Mouse (Mus musculus) CH12.LX (cell line): ENCODE results near the gene Grap. TPM values are rescaled to one million over a fixed set of nuclear protein-coding genes. Genes with fewer than 3 reads are reported as not detected.
A peak's percentile ranks its signal among the peaks of the same experiment; 100 is the strongest.

ENCODE experiments used
- DNase-seq: peaks from one replicate; pipeline ENCODE4 v3.0.0-alpha.2; 2013; ENCODE audit errors: extremely low read depth
- H3K27ac ChIP-seq: 2 replicates; pipeline ENCODE4 v1.5.1; 2012; ENCODE audit warnings: low read depth, mild to moderate bottlenecking, control low read depth, moderate library complexity; ENCODE audit not compliant: insufficient read depth
- H3K27me3 ChIP-seq: replicated peaks from 2 replicates; pipeline ENCODE3; 2012; ENCODE audit warnings: inconsistent platforms
- H3K36me3 ChIP-seq, 2 experiments: replicated peaks in 1 of 2; 2 replicates each; pipeline versions ENCODE3 to v1.6.1; 2012; ENCODE audit warnings: inconsistent platforms in 1 of 2, low read length in 1 of 2, mild to moderate bottlenecking in 1 of 2, mixed read lengths in 1 of 2, moderate library complexity in 1 of 2; ENCODE audit not compliant: control insufficient read depth in 1 of 2, insufficient read depth in 1 of 2
- H3K4me1 ChIP-seq, 2 experiments: 2 replicates each; pipeline ENCODE4 v1.6.1; 2012; ENCODE audit warnings: inconsistent platforms in 1 of 2, moderate library complexity in 1 of 2; ENCODE audit not compliant: insufficient read depth in 2 of 2, control insufficient read depth in 1 of 2
- H3K4me2 ChIP-seq: 2 replicates; pipeline ENCODE4 v1.6.1; 2012; ENCODE audit warnings: low read depth, mild to moderate bottlenecking, control low read depth; ENCODE audit not compliant: poor library complexity, insufficient read depth, severe bottlenecking
- H3K4me3 ChIP-seq, 3 experiments: fragments of 150-350 bp in 1 of 3; sonication (generic) in 1 of 3; replicated peaks in 1 of 3; 2 replicates each; pipeline versions ENCODE3 to v1.5.1; 2011 to 2012; ENCODE audit warnings: low read depth in 2 of 3, low read length in 2 of 3, mild to moderate bottlenecking in 2 of 3, moderate library complexity in 2 of 3, control low read depth in 1 of 3, improper control_type of control experiment in 1 of 3, inconsistent platforms in 1 of 3, mixed read lengths in 1 of 3; ENCODE audit not compliant: poor library complexity in 1 of 3
- H3K79me2 ChIP-seq: replicated peaks from 2 replicates; pipeline ENCODE4 v1.6.1; 2012; ENCODE audit warnings: mild to moderate bottlenecking, moderate library complexity; ENCODE audit not compliant: control insufficient read depth, poor library complexity, insufficient read depth, severe bottlenecking; ENCODE audit errors: extremely low read depth
- H3K9ac ChIP-seq: 2 replicates; pipeline ENCODE4 v1.6.1; 2012; ENCODE audit warnings: low read depth, mild to moderate bottlenecking, control low read depth, moderate library complexity; ENCODE audit not compliant: insufficient read depth
- H3K9me3 ChIP-seq: replicated peaks from 2 replicates; pipeline ENCODE3; 2012; ENCODE audit warnings: low read length, inconsistent platforms, mixed read lengths
- CHD2 ChIP-seq: IDR thresholded peaks from 2 replicates; pipeline ENCODE4 v1.6.1; 2011; ENCODE audit warnings: low read length, improper control_type of control experiment
- EP300 ChIP-seq: IDR thresholded peaks from 2 replicates; pipeline ENCODE4 v1.6.1; 2011; ENCODE audit warnings: low read length, improper control_type of control experiment
- ETS1 ChIP-seq: conservative IDR thresholded peaks from 2 replicates; pipeline ENCODE4 v1.6.1; 2012; ENCODE audit warnings: low read depth, mild to moderate bottlenecking, inconsistent platforms, low read length, improper control_type of control experiment, moderate library complexity
- GABPA ChIP-seq: IDR thresholded peaks from 2 replicates; pipeline ENCODE4 v1.6.1; 2012; ENCODE audit warnings: low read depth, low read length, improper control_type of control experiment, inconsistent platforms; ENCODE audit not compliant: insufficient replicate concordance
- HCFC1 ChIP-seq: IDR thresholded peaks from 2 replicates; pipeline ENCODE4 v1.6.1; 2012; ENCODE audit warnings: low read depth, mild to moderate bottlenecking, inconsistent platforms, low read length, improper control_type of control experiment
- IRF4 ChIP-seq: IDR thresholded peaks from 2 replicates; pipeline ENCODE4 v1.6.1; 2014; ENCODE audit warnings: low read depth, mild to moderate bottlenecking, inconsistent platforms, low read length, improper control_type of control experiment
- JUN ChIP-seq: IDR thresholded peaks from 2 replicates; pipeline ENCODE4 v1.6.1; 2011; ENCODE audit warnings: low read depth, mild to moderate bottlenecking, low read length, improper control_type of control experiment, moderate library complexity; ENCODE audit not compliant: insufficient read depth
- MAX ChIP-seq: IDR thresholded peaks from 2 replicates; pipeline ENCODE4 v1.6.1; 2011; ENCODE audit warnings: low read length, improper control_type of control experiment
- MAZ ChIP-seq: IDR thresholded peaks from 2 replicates; pipeline ENCODE4 v1.6.1; 2012; ENCODE audit warnings: low read depth, mild to moderate bottlenecking, inconsistent platforms, low read length, improper control_type of control experiment, moderate library complexity
- MEF2A ChIP-seq: IDR thresholded peaks from 2 replicates; pipeline ENCODE4 v1.6.1; 2014; ENCODE audit warnings: low read depth, mild to moderate bottlenecking, inconsistent platforms, low read length, improper control_type of control experiment, borderline replicate concordance
- MXI1 ChIP-seq: IDR thresholded peaks from 2 replicates; pipeline ENCODE4 v1.6.1; 2011; ENCODE audit warnings: mild to moderate bottlenecking, low read depth, low read length, improper control_type of control experiment
- MYC ChIP-seq: IDR thresholded peaks from 2 replicates; pipeline ENCODE4 v1.6.1; 2011; ENCODE audit warnings: low read depth, mild to moderate bottlenecking, improper control_type of control experiment, low read length
- NELFE ChIP-seq: IDR thresholded peaks from 2 replicates; pipeline ENCODE4 v1.6.1; 2011; ENCODE audit warnings: low read depth, low read length, improper control_type of control experiment
- NRF1 ChIP-seq: IDR thresholded peaks from 2 replicates; pipeline ENCODE4 v1.6.1; 2014; ENCODE audit warnings: low read depth, mild to moderate bottlenecking, inconsistent platforms, low read length, improper control_type of control experiment, moderate library complexity
- SIN3A ChIP-seq: IDR thresholded peaks from 2 replicates; pipeline ENCODE4 v1.6.1; 2012; ENCODE audit warnings: low read length, improper control_type of control experiment, inconsistent platforms
- TCF12 ChIP-seq: IDR thresholded peaks from 2 replicates; pipeline ENCODE4 v1.6.1; 2014; ENCODE audit warnings: low read depth, mild to moderate bottlenecking, inconsistent platforms, low read length, improper control_type of control experiment
- UBTF ChIP-seq: IDR thresholded peaks from 2 replicates; pipeline ENCODE4 v1.6.1; 2012; ENCODE audit warnings: low read depth, mild to moderate bottlenecking, inconsistent platforms, low read length, improper control_type of control experiment, moderate library complexity
- USF1 ChIP-seq: IDR thresholded peaks from 2 replicates; pipeline ENCODE4 v1.6.1; 2014; ENCODE audit warnings: low read depth, mild to moderate bottlenecking, inconsistent platforms, low read length, improper control_type of control experiment
- USF2 ChIP-seq: conservative IDR thresholded peaks from 2 replicates; pipeline ENCODE4 v1.6.1; 2011; ENCODE audit warnings: low read depth, low read length, improper control_type of control experiment
- ZC3H11A ChIP-seq: IDR thresholded peaks from 2 replicates; pipeline ENCODE4 v1.6.1; 2012; ENCODE audit warnings: low read depth, mild to moderate bottlenecking, inconsistent platforms, low read length, improper control_type of control experiment
- dilution Hi-C: fragments of 300-500 bp; cut with MboI; formaldehyde crosslinking; loops from 2 replicates; pipeline ENCODE4 v1.14.3; 2020; ENCODE audit warnings: low sequenced_read_pairs; ENCODE audit not compliant: extremely low pct_unique_long_range_greater_than_20kb, extremely low pct_ligation_motif_present
- in situ Hi-C: fragments of 300-500 bp; cut with MboI; formaldehyde crosslinking; loops from 3 replicates; pipeline ENCODE4 v1.14.3; 2019; ENCODE audit warnings: low sequenced_read_pairs, low pct_ligation_motif_present, low pct_unique_long_range_greater_than_20kb, mixed read lengths
- polyA plus RNA-seq: library from polyadenylated mRNA; unstranded; fragments of >175 nt; gene quantifications from 2 replicates; pipeline ENCODE4 v1.2.1, GENCODE M21; 2012; ENCODE audit warnings: low read depth; ENCODE audit not compliant: insufficient read length
- total RNA-seq, 2 experiments: library from RNA; depleted of rRNA; stranded (reverse); fragments of 300-350 nt in 1 of 2; fragments of >200 nt in 1 of 2; gene quantifications; 2 replicates each; pipeline ENCODE4 v1.2.3; 2012 to 2014

Grap gene
- total and polyA plus RNA-seq, 3 experiments, result 274 to 412 (median 280) TPM

DNA sequence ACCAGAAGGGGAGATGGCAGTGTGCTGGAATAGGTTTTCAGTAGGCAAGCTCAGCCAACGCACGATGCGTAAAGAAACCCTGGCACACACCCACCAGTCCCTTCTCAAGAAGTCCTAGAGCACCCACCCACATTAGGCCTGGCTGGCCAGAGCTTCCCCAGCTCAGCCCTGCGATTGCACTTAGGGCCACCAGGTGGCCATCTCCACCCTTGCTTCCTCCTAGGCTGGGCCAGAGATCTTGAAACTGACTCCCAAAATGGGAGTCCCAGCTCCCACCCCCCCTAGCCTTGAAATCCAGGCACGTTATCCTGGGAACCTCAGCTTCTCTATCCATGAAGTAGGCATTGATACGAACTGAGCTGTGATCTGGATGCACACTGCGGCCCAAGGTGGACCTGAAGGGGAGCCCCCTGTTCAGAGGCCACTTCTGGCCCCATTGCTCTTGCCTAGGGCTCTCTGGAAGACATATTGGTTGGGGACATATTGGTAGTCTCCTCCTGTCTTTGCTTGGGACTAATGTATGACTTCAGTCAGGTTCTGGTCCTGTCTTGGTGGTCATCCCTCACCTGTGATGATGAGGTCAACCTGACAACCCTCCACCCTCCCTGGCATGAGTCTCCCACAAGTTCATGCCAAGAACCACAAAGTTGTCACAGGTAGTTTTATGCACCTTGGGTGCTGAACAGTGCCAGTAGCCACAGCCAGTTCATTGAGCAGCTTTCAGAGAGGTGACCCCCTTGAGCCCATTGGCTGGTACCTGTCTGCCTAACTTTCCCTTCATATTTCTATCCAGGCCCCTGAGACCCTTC is 13.1 kb downstream of the Grap start (continued):
- TF ChIP-seq NRF1, result no peak
- peak; percentile 37; the same call in 1 of the 2 replicates for TF ChIP-seq MAZ
- TF ChIP-seq MEF2A, result 0 out of 2 replicates have a peak, but pooled peaks have one; percentile 16
- TF ChIP-seq MXI1, result 0 out of 2 replicates have a peak, but pooled peaks have one; percentile 20
- TF ChIP-seq ETS1, result no peak
- TF ChIP-seq GABPA, result no peak
- TF ChIP-seq MYC, result 0 out of 2 replicates have a peak, but pooled peaks have one; percentile 38
- TF ChIP-seq JUN, result no peak
- TF ChIP-seq ZC3H11A, result peak; percentile 23; the same call in 1 of the 2 replicates
- no peak for TF ChIP-seq UBTF
- TF ChIP-seq NELFE, result peak; percentile 57; the same call in 1 of the 2 replicates
- no peak for TF ChIP-seq USF2
- peak; percentile 33; the same call in 1 of the 2 replicates for TF ChIP-seq MAX
- TF ChIP-seq CHD2, result peak; percentile 56; the same call in 1 of the 2 replicates
- no peak for TF ChIP-seq USF1
- TF ChIP-seq SIN3A, result no peak

DNA sequence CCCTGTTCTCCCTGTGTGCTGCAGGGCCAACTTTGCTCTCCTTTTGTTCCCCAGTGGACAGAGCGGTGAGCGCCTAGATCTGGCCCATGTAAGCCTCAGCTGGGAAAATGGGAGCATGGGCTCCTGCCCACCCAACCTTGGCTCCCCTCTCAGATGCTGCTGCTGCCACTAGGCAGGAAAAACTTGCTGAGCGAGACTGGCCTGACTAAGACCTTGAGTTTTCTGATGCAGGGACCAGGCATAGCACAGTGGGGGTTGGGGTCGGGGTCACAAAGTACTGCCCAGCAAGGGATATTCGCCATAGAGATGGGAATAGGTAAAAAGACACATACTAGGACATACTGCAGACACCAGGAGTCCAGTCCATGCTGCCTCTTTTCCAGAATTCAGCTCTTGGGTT is 14.2 kb downstream of the Grap start:
- H3K36me3 ChIP-seq, result peaks cover 97 to 100% of the 10 kb centered on the region in 2 experiments

More for the DNA sequence above, 14.2 kb downstream of the Grap start:
- 0 out of 2 replicates have a peak, but pooled peaks have one; percentile 7 for TF ChIP-seq IRF4
- no peak for TF ChIP-seq HCFC1
- TF ChIP-seq TCF12, result no peak
- TF ChIP-seq EP300, result no peak
- TF ChIP-seq, all 38 proteins: peak for 1
- Histone ChIP-seq H3K4me1 (peaks cover 64 to 99% of the 10 kb centered on the region in 2 experiments), H3K79me2 (peaks cover 44% of the 10 kb centered on the region), H3K4me2 (no peak overlapping the region), H3K9me3 (no peaks in the 10 kb centered on the region), H3K27me3 (no peaks in the 10 kb centered on the region), H3K27ac (peak overlapping the region; percentile 61), H3K4me3 (no peak overlapping the region), H3K9ac (no peak overlapping the region)
- dilution Hi-C loops (no loop called here), in situ Hi-C loops (loop anchor here (5.0 kb wide), 1 partner anchor 35 kb away; no protein-coding TSS in a partner anchor)
- DNase-seq, result no peak
